Comparison of ENCODE assay signal across 8 mouse cellular contexts in genomic region chr3:88140178-88140902, GRCm38 (mm10). TPM values are rescaled to one million over a fixed set of nuclear protein-coding genes. Genes with fewer than 3 reads are reported as not detected.
DNase-seq lines count a peak whose midpoint lies in the region; ATAC-seq lines count a peak whose summit lies in the region.

No protein-coding gene starts in this region.

- H3K4me2 ChIP-seq in neural tube, embryonic 11.5 days (ENCODE audit: low read depth), result peak overlapping the region; percentile 19; the same call in 1 of the 2 replicates
- H3K4me2 ChIP-seq in embryonic facial prominence, embryonic 12.5 days (replicated peaks), result peak overlapping the region; percentile 90; the same call in 1 of the 2 replicates

- ATAC-seq in neural tube, embryonic 11.5 days (ENCODE audit: insufficient read depth, low FRiP score, low TSS enrichment), result no peak
- no peak for ATAC-seq in embryonic facial prominence, embryonic 12.5 days (ENCODE audit: insufficient number of reproducible peaks, insufficient read depth, low FRiP score, low TSS enrichment)

- H3K9ac ChIP-seq in neural tube, embryonic 11.5 days (ENCODE audit: low read length), result no peak overlapping the region
- no peak overlapping the region for H3K9ac ChIP-seq in embryonic facial prominence, embryonic 12.5 days

- WGBS in neural tube, embryonic 11.5 days, result 25% methylated on average over 11 of the region's 11 CpGs
- 16% methylated on average over 11 of the region's 11 CpGs for WGBS in embryonic facial prominence, embryonic 12.5 days
- WGBS in midbrain, embryonic 10.5 days, result 24% methylated on average over 11 of the region's 11 CpGs

- H3K27ac ChIP-seq in neural tube, embryonic 11.5 days (ENCODE audit: low read depth, low read length), result peak overlapping the region; percentile 7; the same call in 1 of the 2 replicates
- H3K27ac ChIP-seq in embryonic facial prominence, embryonic 12.5 days, result peak overlapping the region; percentile 93
- H3K27ac ChIP-seq in midbrain, embryonic 10.5 days (replicated peaks), result no peak overlapping the region

- intact Hi-C loops in heart, postnatal 14 days (cut with DNase I), result no loop called here

- no peaks in the 10 kb centered on the region for H3K9me3 ChIP-seq in neural tube, embryonic 11.5 days (ENCODE audit: control insufficient read depth, low read length)
- H3K9me3 ChIP-seq in embryonic facial prominence, embryonic 12.5 days, result no peaks in the 10 kb centered on the region
- no peaks in the 10 kb centered on the region for H3K9me3 ChIP-seq in midbrain, embryonic 10.5 days (replicated peaks)

- H3K4me1 ChIP-seq in neural tube, embryonic 11.5 days (ENCODE audit: control insufficient read depth, insufficient read depth, low read length), result peaks cover 29% of the 10 kb centered on the region
- peaks cover 47% of the 10 kb centered on the region for H3K4me1 ChIP-seq in embryonic facial prominence, embryonic 12.5 days
- H3K4me1 ChIP-seq in midbrain, embryonic 10.5 days, result peaks cover 72% of the 10 kb centered on the region

- peak overlapping the region; percentile 4; the same call in 1 of the 2 replicates for H3K4me3 ChIP-seq in neural tube, embryonic 11.5 days (ENCODE audit: low read depth, low read length)
- H3K4me3 ChIP-seq in embryonic facial prominence, embryonic 12.5 days, result 0 out of 2 replicates have a peak overlapping the region, but pooled peaks have one; percentile 2
- peak overlapping the region; percentile 87; the same call in 1 of the 2 replicates for H3K4me3 ChIP-seq in midbrain, embryonic 10.5 days

- H3K27me3 ChIP-seq in neural tube, embryonic 11.5 days (ENCODE audit: control insufficient read depth, insufficient read depth, low read length), result peaks cover 15% of the 10 kb centered on the region
- H3K27me3 ChIP-seq in embryonic facial prominence, embryonic 12.5 days, result peaks cover 4% of the 10 kb centered on the region
- peaks cover 39% of the 10 kb centered on the region for H3K27me3 ChIP-seq in midbrain, embryonic 10.5 days (ENCODE audit: low read depth, poor library complexity, severe bottlenecking)

- H3K36me3 ChIP-seq in neural tube, embryonic 11.5 days (ENCODE audit: control insufficient read depth, insufficient read depth, low read length), result no peaks in the 10 kb centered on the region
- no peaks in the 10 kb centered on the region for H3K36me3 ChIP-seq in embryonic facial prominence, embryonic 12.5 days
- H3K36me3 ChIP-seq in midbrain, embryonic 10.5 days, result no peaks in the 10 kb centered on the region

- DNase-seq in neural tube, embryonic 11.5 days (ENCODE audit: low spot score), result no peak
- no peak for DNase-seq in neural tube, embryonic 10.5 days (ENCODE audit: extremely low spot score, low spot score)
- DNase-seq in heart, postnatal 14 days, result peak; percentile 63 to 71
- peak; percentile 62 to 83 for DNase-seq in kidney, postnatal 25 days
- peak; percentile 23 for DNase-seq in midbrain, embryonic 10.5 days (ENCODE audit: low spot score)
- DNase-seq in layer of hippocampus, adult 8-10 months (ENCODE audit: low spot score in 2 of 2), result no peak
- no peak for DNase-seq in MN1 (ENCODE audit: low spot score)

RNA-seq across cellular contexts. Expression of gene Mef2d, which starts 1.8 kb away (rescaled TPM):
- 16.6 and 18.1 TPM in 2 replicates for polyA plus RNA-seq in neural tube, embryonic 11.5 days (2014; fragmentation: Nextera tagmentation; extraction: Ambion mirVana)
- 16.9 and 17.7 TPM in 2 replicates for polyA plus RNA-seq in embryonic facial prominence, embryonic 12.5 days (2016; fragmentation: Nextera tagmentation; extraction: Ambion mirVana)
- total RNA-seq in heart, postnatal 14 days (2021), result 100 to 1,000 TPM; 128 to 130 TPM
- 8.2 and 11.0 TPM in 2 replicates for polyA plus RNA-seq in midbrain, embryonic 10.5 days (2016; fragmentation: Nextera tagmentation; extraction: Ambion mirVana)
- 100 to 1,000 TPM; 189 to 206 (median 196) TPM for total RNA-seq in layer of hippocampus, adult 8-10 months (2022)

RNA-seq across cellular contexts. Expression of gene Iqgap3, which starts 58.6 kb away (rescaled TPM):
- 15.9 and 17.8 TPM in 2 replicates for polyA plus RNA-seq in neural tube, embryonic 11.5 days (2014; fragmentation: Nextera tagmentation; extraction: Ambion mirVana)
- polyA plus RNA-seq in embryonic facial prominence, embryonic 12.5 days (2016; fragmentation: Nextera tagmentation; extraction: Ambion mirVana), result 24.4 and 25.8 TPM in 2 replicates
- total RNA-seq in heart, postnatal 14 days (2021), result 1 to 10 TPM; 3.8 to 7.2 TPM
- polyA plus RNA-seq in midbrain, embryonic 10.5 days (2016; fragmentation: Nextera tagmentation; extraction: Ambion mirVana), result 22.6 and 24.6 TPM in 2 replicates
- 1 to 10 TPM in 1 of 4 experiments, under 1 TPM in 3; 0.12 to 1.2 (median 0.56) TPM for total RNA-seq in layer of hippocampus, adult 8-10 months (2022)

Comparison
In these comparisons a context has a peak if more than half of its experiments do, and no peak if none do; other contexts are left out.
1. DNase-seq: peak in heart, postnatal 14 days (2 of 2), kidney, postnatal 25 days (2 of 2) and midbrain, embryonic 10.5 days (single experiment); none in neural tube, embryonic 11.5 days (single experiment), neural tube, embryonic 10.5 days (single experiment), layer of hippocampus, adult 8-10 months (0 of 2) and MN1 (single experiment).
2. H3K4me3 ChIP-seq: peak in every context shown above with its lines; median percentile 87 in midbrain, embryonic 10.5 days; 4 in neural tube, embryonic 11.5 days; 2 in embryonic facial prominence, embryonic 12.5 days.